Mouse (Mus musculus) bone marrow, adult 2 months (tissue): ENCODE data around the gene Sdk1.

Experiments used
- CTCF ChIP-seq: fragments of 200-500 bp; IDR thresholded peaks from 2 replicates; pipeline ENCODE4 v1.5.1; 2011; ENCODE audit warnings: low read length, control low read depth; ENCODE audit not compliant: control insufficient read depth, insufficient read depth
- POLR2A ChIP-seq: fragments of 200-500 bp; IDR thresholded peaks from 2 replicates; pipeline ENCODE4 v1.6.1; 2011; ENCODE audit warnings: low read depth, mild to moderate bottlenecking, control low read depth, low read length, borderline replicate concordance; ENCODE audit not compliant: control insufficient read depth

GRCm38 (mm10) chr5:141304706-141305105 is 63.4 kb downstream of the Sdk1 start:
- no peak for TF ChIP-seq POLR2A
- no peak for TF ChIP-seq CTCF
